Mouse (Mus musculus) intestine, postnatal 0 days (tissue): ENCODE measurements around the gene Ercc6l. TPM values are rescaled to one million over a fixed set of nuclear protein-coding genes. Genes with fewer than 3 reads are reported as not detected.

ENCODE experiments used
- ATAC-seq: fragments of 200-750 bp; cut with Nextera tagmentation; 2 replicates; pipeline ENCODE4 v1.8.0; 2017; ENCODE audit warnings: mild to moderate bottlenecking, moderate TSS enrichment, moderate library complexity
- H3K27ac ChIP-seq: fragments of 300-500 bp; sonication (generic); 2 replicates; pipeline ENCODE4 v1.5.1; 2014; ENCODE audit warnings: mild to moderate bottlenecking, low read depth, low read length, moderate library complexity
- H3K27me3 ChIP-seq: fragments of 300-500 bp; sonication (generic); replicated peaks from 2 replicates; pipeline ENCODE4 v1.6.1; 2014; ENCODE audit warnings: low read length, mixed read lengths; ENCODE audit not compliant: control insufficient read depth, insufficient read depth
- H3K36me3 ChIP-seq: fragments of 300-500 bp; sonication (generic); 2 replicates; pipeline ENCODE4 v1.6.1; 2014; ENCODE audit warnings: mild to moderate bottlenecking, moderate library complexity; ENCODE audit not compliant: control insufficient read depth, insufficient read depth
- H3K4me1 ChIP-seq: fragments of 300-500 bp; sonication (generic); replicated peaks from 2 replicates; pipeline ENCODE4 v1.6.1; 2014; ENCODE audit warnings: antibody characterized with exemption, low read length, mixed read lengths; ENCODE audit not compliant: control insufficient read depth, insufficient read depth
- H3K4me2 ChIP-seq: fragments of 300-500 bp; sonication (generic); replicated peaks from 2 replicates; pipeline ENCODE4 v1.6.1; 2014; ENCODE audit warnings: low read depth, mild to moderate bottlenecking, moderate library complexity
- H3K4me3 ChIP-seq: fragments of 300-500 bp; sonication (generic); 2 replicates; pipeline ENCODE4 v1.5.1; 2014; ENCODE audit warnings: low read depth, low read length
- H3K9ac ChIP-seq: fragments of 300-500 bp; sonication (generic); 2 replicates; pipeline ENCODE4 v1.6.1; 2014; ENCODE audit warnings: mild to moderate bottlenecking, low read depth, low read length
- H3K9me3 ChIP-seq: fragments of 300-500 bp; sonication (generic); 2 replicates; pipeline ENCODE4 v1.6.1; 2016; ENCODE audit warnings: mixed run types; ENCODE audit not compliant: control insufficient read depth
- CTCF ChIP-seq: sonication (generic); IDR thresholded peaks from 2 replicates; pipeline ENCODE4 v1.5.1; 2016; ENCODE audit warnings: low read depth, mild to moderate bottlenecking, control low read depth, antibody characterized with exemption, moderate library complexity
- WGBS: fragments of 180-500 bp; shearing (Covaris S2); extraction: QIAGEN DNeasy Blood & Tissue Kit; methylation state at CpG from one replicate; pipeline ENCODE4 v1.1.7; 2014; 5-methylcytosine and 5-hydroxymethylcytosine counted together
- polyA plus RNA-seq: library from polyadenylated mRNA; unstranded; fragments of >200 nt; fragmentation: Nextera tagmentation; extraction: Ambion mirVana; gene quantifications from 2 replicates; pipeline ENCODE4 v1.2.1, GENCODE M21; 2015

Ercc6l gene
- polyA plus RNA-seq, result 1.6 and 1.7 TPM in 2 replicates

- no peaks in the 10 kb centered on the region for H3K4me1 ChIP-seq
- peak within 1 kb of the TSS; percentile 45; the same call in 1 of the 2 replicates for H3K9ac ChIP-seq
- peak within 1 kb of the TSS; percentile 47 for H3K4me3 ChIP-seq
- H3K9me3 ChIP-seq, result no peaks in the 10 kb centered on the region
- TF ChIP-seq CTCF, result no peak
- peak within 1 kb of the TSS; percentile 65 for H3K27ac ChIP-seq
- no peaks in the 10 kb centered on the region for H3K36me3 ChIP-seq
- no peaks in the 10 kb centered on the region for H3K27me3 ChIP-seq
- WGBS, result 14% methylated on average over 42 of the region's 42 CpGs
- H3K4me2 ChIP-seq, result peak within 1 kb of the TSS; percentile 61
- peak; percentile 98 for ATAC-seq
Measured at GRCm38 (mm10) chrX:102156618-102157422, at the start of gene Ercc6l. TSS of gene Ercc6l (minus strand) at chrX:102157091.

GRCm38 (mm10) chrX:102190840-102191239 is 33.9 kb upstream of the Ercc6l start:
- Histone ChIP-seq H3K36me3 (peaks cover 5% of the 10 kb centered on the region; the same call in 1 of the 2 replicates), H3K4me1 (no peaks in the 10 kb centered on the region), H3K4me2 (no peak overlapping the region), H3K27ac (no peak overlapping the region), H3K9me3 (no peaks in the 10 kb centered on the region), H3K27me3 (0 out of 2 replicates have a peak, but pooled peaks cover 3% of the 10 kb centered on the region), H3K4me3 (no peak overlapping the region), H3K9ac (no peak overlapping the region)
- 80% methylated on average over 1 of the region's 1 CpGs for whole genome bisulfite sequencing
- no peak for TF ChIP-seq CTCF
- no peak for ATAC-seq

GRCm38 (mm10) chrX:102189581-102189980 is 32.7 kb upstream of the Ercc6l start:
- no peak for TF ChIP-seq CTCF
- H3K4me2 ChIP-seq, result peak overlapping the region; percentile 59; the same call in 1 of the 2 replicates
- 41% methylated on average over 5 of the region's 5 CpGs for WGBS
- H3K4me3 ChIP-seq, result no peak overlapping the region
- no peaks in the 10 kb centered on the region for H3K9me3 ChIP-seq
- H3K36me3 ChIP-seq, result peaks cover 5% of the 10 kb centered on the region; the same call in 1 of the 2 replicates
- H3K4me1 ChIP-seq, result no peaks in the 10 kb centered on the region
- H3K27ac ChIP-seq, result no peak overlapping the region
- ATAC-seq, result no peak
- H3K9ac ChIP-seq, result no peak overlapping the region
- H3K27me3 ChIP-seq, result 0 out of 2 replicates have a peak, but pooled peaks cover 3% of the 10 kb centered on the region

GRCm38 (mm10) chrX:102188712-102189497 is 32.0 kb upstream of the Ercc6l start, which contains the start of gene Rps4x:
TSS of gene Rps4x (minus strand) at chrX:102189394.
- peak within 1 kb of the TSS; percentile 45 for H3K9ac ChIP-seq
- H3K4me1 ChIP-seq, result no peaks in the 10 kb centered on the region
- H3K4me3 ChIP-seq, result peak within 1 kb of the TSS; percentile 51
- no peaks in the 10 kb centered on the region for H3K9me3 ChIP-seq
- peaks cover 5% of the 10 kb centered on the region; the same call in 1 of the 2 replicates for H3K36me3 ChIP-seq
- H3K4me2 ChIP-seq, result peak within 1 kb of the TSS; percentile 59
- H3K27me3 ChIP-seq, result no peaks in the 10 kb centered on the region
- TF ChIP-seq CTCF, result peak; percentile 83
- peak; percentile 90 for ATAC-seq
- peak within 1 kb of the TSS; percentile 68 for H3K27ac ChIP-seq
- WGBS, result 22% methylated on average over 37 of the region's 37 CpGs

- Histone ChIP-seq H3K27me3 (no peaks in the 10 kb centered on the region), H3K9me3 (no peaks in the 10 kb centered on the region), H3K4me3 (peak overlapping the region; percentile 51; the same call in 1 of the 2 replicates), H3K4me2 (peak overlapping the region; percentile 59), H3K36me3 (peaks cover 5% of the 10 kb centered on the region; the same call in 1 of the 2 replicates), H3K27ac (no peak overlapping the region), H3K4me1 (no peaks in the 10 kb centered on the region), H3K9ac (no peak overlapping the region)
- 32% methylated on average over 11 of the region's 11 CpGs for WGBS
- no peak for TF ChIP-seq CTCF
- ATAC-seq, result no peak
Measured at GRCm38 (mm10) chrX:102187023-102187699, 30.3 kb upstream of the Ercc6l start.
